Mouse (Mus musculus) kidney, embryonic 15.5 days (tissue): Measurements from ENCODE around the gene Mllt6. TPM values are rescaled to one million over a fixed set of nuclear protein-coding genes. Genes with fewer than 3 reads are reported as not detected.
"Not testable (repeated sequence)": the region's sequence is repeated elsewhere in the genome, so short reads cannot be mapped to it uniquely, and the experiment has no call there.

Source experiments
- ATAC-seq: fragments of 200-750 bp; cut with Nextera tagmentation; replicated peaks from 2 replicates; pipeline ENCODE4 v1.8.0; 2017; ENCODE audit warnings: moderate TSS enrichment; ENCODE audit not compliant: low FRiP score
- H3K27ac ChIP-seq: fragments of 300-500 bp; sonication (generic); 2 replicates; pipeline ENCODE4 v1.5.1; 2015; ENCODE audit warnings: mild to moderate bottlenecking, inconsistent platforms
- H3K27me3 ChIP-seq: fragments of 300-500 bp; sonication (generic); 2 replicates; pipeline ENCODE4 v1.6.1; 2015; ENCODE audit warnings: inconsistent platforms
- H3K36me3 ChIP-seq: fragments of 300-500 bp; sonication (generic); 2 replicates; pipeline ENCODE4 v1.6.1; 2015; ENCODE audit warnings: inconsistent platforms
- H3K4me1 ChIP-seq: fragments of 300-500 bp; sonication (generic); 2 replicates; pipeline ENCODE4 v1.6.1; 2015; ENCODE audit warnings: inconsistent platforms
- H3K4me2 ChIP-seq: fragments of 300-500 bp; sonication (generic); 2 replicates; pipeline ENCODE4 v1.6.1; 2015; ENCODE audit warnings: moderate library complexity, mild to moderate bottlenecking, inconsistent platforms
- H3K4me3 ChIP-seq: fragments of 300-500 bp; sonication (generic); replicated peaks from 2 replicates; pipeline ENCODE4 v1.5.1; 2015; ENCODE audit warnings: mild to moderate bottlenecking, inconsistent platforms
- H3K9ac ChIP-seq: fragments of 300-500 bp; sonication (generic); 2 replicates; pipeline ENCODE4 v1.6.1; 2015; ENCODE audit warnings: mild to moderate bottlenecking, inconsistent platforms
- H3K9me3 ChIP-seq: fragments of 300-500 bp; sonication (generic); replicated peaks from 2 replicates; pipeline ENCODE4 v1.6.1; 2016; ENCODE audit warnings: inconsistent platforms
- WGBS: fragments of 180-500 bp; shearing (Covaris S2); methylation state at CpG from one replicate; pipeline ENCODE4 v1.1.7; 2015; ENCODE audit warnings: mixed read lengths; 5-methylcytosine and 5-hydroxymethylcytosine counted together
- polyA plus RNA-seq: library from polyadenylated mRNA; unstranded; fragments of >200 nt; fragmentation: Nextera tagmentation; extraction: Ambion mirVana; gene quantifications from 2 replicates; pipeline ENCODE4 v1.2.1, GENCODE M21; 2015

Gene Mllt6
- polyA plus RNA-seq, 1 experiment from 2014 or later: 3.9 TPM

- H3K9ac ChIP-seq: peak overlapping the region; percentile 94
- no peaks in the 10 kb centered on the region for H3K27me3 ChIP-seq
- ATAC-seq: peak; percentile 7; the same call in 1 of the 2 replicates
- peak overlapping the region; percentile 95 for H3K4me3 ChIP-seq
- H3K9me3 ChIP-seq: no peaks in the 10 kb centered on the region
- H3K4me1 ChIP-seq: peaks cover 66% of the 10 kb centered on the region
- H3K4me2 ChIP-seq: peak overlapping the region; percentile 80
- WGBS: under 1% methylated on average over 55 of the region's 63 CpGs
- peak overlapping the region; percentile 98 for H3K27ac ChIP-seq
- peaks cover 9% of the 10 kb centered on the region; the same call in 1 of the 2 replicates for H3K36me3 ChIP-seq
Observed at GRCm38 (mm10) chr11:97698741-97699611, 35.8 kb downstream of the Mllt6 start.

GRCm38 (mm10) chr11:97699626-97700002, 36.4 kb downstream of the Mllt6 start:
- peak overlapping the region; percentile 95 for H3K4me3 ChIP-seq
- WGBS: 0% methylated on average over 3 of the region's 9 CpGs
- no peaks in the 10 kb centered on the region for H3K27me3 ChIP-seq
- ATAC-seq: peak; percentile 21
- H3K9me3 ChIP-seq: no peaks in the 10 kb centered on the region
- peak overlapping the region; percentile 98 for H3K27ac ChIP-seq
- H3K36me3 ChIP-seq: 0 out of 2 replicates have a peak, but pooled peaks cover 10% of the 10 kb centered on the region
- peaks cover 66% of the 10 kb centered on the region for H3K4me1 ChIP-seq
- peak overlapping the region; percentile 80 for H3K4me2 ChIP-seq
- H3K9ac ChIP-seq: peak overlapping the region; percentile 94

GRCm38 (mm10) chr11:97700003-97700745, 37.0 kb downstream of the Mllt6 start, which contains the start of gene Pcgf2:
Pcgf2 (minus strand) TSS chr11:97700497.
- ATAC-seq: peak; percentile 20; the same call in 1 of the 2 replicates
- Histone ChIP-seq H3K27me3 (no peaks in the 10 kb centered on the region), H3K4me2 (peak within 1 kb of the TSS; percentile 80), H3K9ac (peak within 1 kb of the TSS; percentile 94), H3K9me3 (no peaks in the 10 kb centered on the region), H3K4me1 (peaks cover 64% of the 10 kb centered on the region), H3K27ac (peak within 1 kb of the TSS; percentile 98), H3K4me3 (peak within 1 kb of the TSS; percentile 95), H3K36me3 (peaks cover 11% of the 10 kb centered on the region; the same call in 1 of the 2 replicates)
- WGBS: under 1% methylated on average over 84 of the region's 85 CpGs

GRCm38 (mm10) chr11:97700746-97701580, 37.7 kb downstream of the Mllt6 start:
- no peak for ATAC-seq
- Histone ChIP-seq H3K27ac (peak overlapping the region; percentile 98), H3K9ac (peak overlapping the region; percentile 94), H3K9me3 (no peaks in the 10 kb centered on the region), H3K4me3 (peak overlapping the region; percentile 95), H3K4me1 (peaks cover 56% of the 10 kb centered on the region), H3K36me3 (peaks cover 16% of the 10 kb centered on the region), H3K27me3 (no peaks in the 10 kb centered on the region), H3K4me2 (peak overlapping the region; percentile 80)
- whole genome bisulfite sequencing: 14% methylated on average over 30 of the region's 30 CpGs

- Histone ChIP-seq H3K27me3 (no peaks in the 10 kb centered on the region), H3K4me1 (peaks cover 48% of the 10 kb centered on the region), H3K27ac (peak overlapping the region; percentile 91), H3K36me3 (peaks cover 24% of the 10 kb centered on the region), H3K4me2 (peak overlapping the region; percentile 80), H3K9me3 (no peaks in the 10 kb centered on the region), H3K9ac (no peak overlapping the region; the same call in 1 of the 2 replicates), H3K4me3 (peak overlapping the region; percentile 95)
- no peak for ATAC-seq
- 52% methylated on average over 15 of the region's 15 CpGs for WGBS
Observed at GRCm38 (mm10) chr11:97701581-97702392, 38.6 kb downstream of the Mllt6 start.

GRCm38 (mm10) chr11:97702393-97702745, 39.2 kb downstream of the Mllt6 start:
- ATAC-seq: no peak
- H3K9me3 ChIP-seq: no peaks in the 10 kb centered on the region
- peak overlapping the region; percentile 80 for H3K4me2 ChIP-seq
- H3K27ac ChIP-seq: peak overlapping the region; percentile 91
- no peaks in the 10 kb centered on the region for H3K27me3 ChIP-seq
- peak overlapping the region; percentile 67 for H3K9ac ChIP-seq
- H3K4me1 ChIP-seq: peaks cover 42% of the 10 kb centered on the region
- peak overlapping the region; percentile 95 for H3K4me3 ChIP-seq
- WGBS: under 1% methylated on average over 24 of the region's 24 CpGs
- peaks cover 30% of the 10 kb centered on the region for H3K36me3 ChIP-seq

DNA sequence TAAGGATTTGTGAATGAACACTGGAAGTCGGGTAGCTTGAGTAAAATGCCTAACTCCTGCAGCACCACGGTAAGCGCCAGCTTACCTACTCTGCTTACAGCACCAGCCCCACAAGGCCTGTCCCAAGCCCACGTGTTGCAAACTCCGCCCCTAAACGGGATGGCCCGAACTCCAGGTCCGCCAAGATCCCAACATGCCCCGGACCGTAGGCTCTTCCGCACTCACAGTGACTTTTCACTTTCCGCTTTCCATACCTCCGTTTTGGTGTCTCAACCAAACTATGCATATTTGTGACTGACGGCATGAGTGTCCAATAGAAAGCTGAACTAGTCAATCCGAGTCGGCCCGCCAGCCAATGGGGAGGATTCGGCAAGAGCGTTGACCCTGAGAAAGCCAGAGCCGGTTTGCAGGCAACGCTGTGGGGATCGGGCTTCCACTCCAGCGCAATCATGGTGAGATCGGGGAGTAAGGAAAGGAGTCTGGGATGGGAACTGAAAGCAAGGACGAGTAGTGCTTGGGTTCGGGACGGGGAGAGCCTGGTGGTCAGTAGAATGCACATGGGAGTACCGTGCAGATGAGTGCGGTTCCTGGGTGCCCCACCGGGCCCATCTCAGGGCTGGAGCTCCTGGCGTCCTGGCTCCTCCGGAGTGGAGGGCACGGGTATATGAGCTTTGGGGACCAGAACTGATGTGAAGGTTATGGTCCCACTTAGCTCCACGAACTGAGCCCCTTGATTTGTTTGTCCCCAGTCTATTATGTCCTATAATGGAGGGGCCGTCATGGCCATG, 40.0 kb downstream of the Mllt6 start, which contains the start of gene Psmb3:
TSS of gene Psmb3 (plus strand) at position 361 of the 788 bp plus-strand sequence.
- Histone ChIP-seq H3K27me3 (no peaks in the 10 kb centered on the region), H3K36me3 (peaks cover 39% of the 10 kb centered on the region), H3K9me3 (no peaks in the 10 kb centered on the region), H3K9ac (peak within 1 kb of the TSS; percentile 80), H3K4me3 (peak within 1 kb of the TSS; percentile 95), H3K4me1 (peaks cover 33% of the 10 kb centered on the region), H3K4me2 (peak within 1 kb of the TSS; percentile 80), H3K27ac (peak within 1 kb of the TSS; percentile 91)
- under 1% methylated on average over 35 of the region's 35 CpGs for WGBS
- peak; percentile 88 for ATAC-seq

DNA sequence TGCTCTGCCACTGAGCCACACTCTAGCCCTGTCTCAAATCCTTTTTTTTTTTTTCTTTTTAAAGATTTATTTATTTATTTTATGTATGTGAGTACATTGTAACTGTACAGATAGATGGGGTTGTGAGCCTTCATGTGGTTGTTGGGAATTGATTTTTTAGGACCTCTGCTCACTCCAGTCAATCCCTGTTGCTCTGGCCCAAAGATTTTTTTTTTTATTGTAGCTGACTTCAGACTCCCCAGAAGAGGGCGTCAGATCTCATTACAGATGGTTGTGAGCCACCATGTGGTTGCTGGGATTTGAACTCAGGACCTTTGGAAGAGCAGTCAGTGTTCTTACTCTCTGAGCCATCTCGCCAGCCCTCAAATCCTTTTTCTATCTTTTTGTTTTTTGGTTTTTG, 46.9 kb downstream of the Mllt6 start:
- not testable (repeated sequence) for H3K4me3 ChIP-seq, H3K27ac ChIP-seq, H3K9ac ChIP-seq, H3K4me2 ChIP-seq, H3K9me3 ChIP-seq, H3K27me3 ChIP-seq, H3K4me1 ChIP-seq, ATAC-seq
- peaks cover 88% of the 10 kb centered on the region for H3K36me3 ChIP-seq
- 81% methylated on average over 2 of the region's 2 CpGs for WGBS

- Histone ChIP-seq H3K9ac (no peak overlapping the region), H3K4me1 (no peaks in the 10 kb centered on the region), H3K27me3 (no peaks in the 10 kb centered on the region), H3K9me3 (no peaks in the 10 kb centered on the region), H3K4me3 (no peak overlapping the region), H3K4me2 (no peak overlapping the region), H3K36me3 (peaks cover 81% of the 10 kb centered on the region), H3K27ac (0 out of 2 replicates have a peak overlapping the region, but pooled peaks have one; percentile 22)
- WGBS: 75% methylated on average over 13 of the region's 13 CpGs
- no peak for ATAC-seq
Observed at GRCm38 (mm10) chr11:97711200-97711900, 48.1 kb downstream of the Mllt6 start.

- Histone ChIP-seq H3K36me3 (peaks cover 79% of the 10 kb centered on the region), H3K27me3 (no peaks in the 10 kb centered on the region), H3K4me1 (no peaks in the 10 kb centered on the region), H3K9me3 (no peaks in the 10 kb centered on the region), H3K4me2 (no peak overlapping the region), H3K9ac (no peak overlapping the region), H3K27ac (0 out of 2 replicates have a peak overlapping the region, but pooled peaks have one; percentile 22), H3K4me3 (no peak overlapping the region)
- ATAC-seq: no peak
- 89% methylated on average over 15 of the region's 15 CpGs for WGBS
Observed at GRCm38 (mm10) chr11:97712286-97712685, 49.1 kb downstream of the Mllt6 start.
